Mouse (Mus musculus) CH12.LX (cell line): ENCODE measurements around the gene Map4k4. TPM values are rescaled to one million over a fixed set of nuclear protein-coding genes. Genes with fewer than 3 reads are reported as not detected.

ENCODE experiments used
- DNase-seq: peaks from one replicate; pipeline ENCODE4 v3.0.0-alpha.2; 2013; ENCODE audit errors: extremely low read depth
- H3K27ac ChIP-seq: 2 replicates; pipeline ENCODE4 v1.5.1; 2012; ENCODE audit warnings: low read depth, mild to moderate bottlenecking, control low read depth, moderate library complexity; ENCODE audit not compliant: insufficient read depth
- H3K27me3 ChIP-seq: replicated peaks from 2 replicates; pipeline ENCODE3; 2012; ENCODE audit warnings: inconsistent platforms
- H3K36me3 ChIP-seq, 2 experiments: replicated peaks in 1 of 2; 2 replicates each; pipeline versions ENCODE3 to v1.6.1; 2012; ENCODE audit warnings: inconsistent platforms in 1 of 2, low read length in 1 of 2, mild to moderate bottlenecking in 1 of 2, mixed read lengths in 1 of 2, moderate library complexity in 1 of 2; ENCODE audit not compliant: control insufficient read depth in 1 of 2, insufficient read depth in 1 of 2
- H3K4me1 ChIP-seq, 2 experiments: 2 replicates each; pipeline ENCODE4 v1.6.1; 2012; ENCODE audit warnings: inconsistent platforms in 1 of 2, moderate library complexity in 1 of 2; ENCODE audit not compliant: insufficient read depth in 2 of 2, control insufficient read depth in 1 of 2
- H3K4me2 ChIP-seq: 2 replicates; pipeline ENCODE4 v1.6.1; 2012; ENCODE audit warnings: low read depth, mild to moderate bottlenecking, control low read depth; ENCODE audit not compliant: poor library complexity, insufficient read depth, severe bottlenecking
- H3K4me3 ChIP-seq, 3 experiments: fragments of 150-350 bp in 1 of 3; sonication (generic) in 1 of 3; replicated peaks in 1 of 3; 2 replicates each; pipeline versions ENCODE3 to v1.5.1; 2011 to 2012; ENCODE audit warnings: low read depth in 2 of 3, low read length in 2 of 3, mild to moderate bottlenecking in 2 of 3, moderate library complexity in 2 of 3, control low read depth in 1 of 3, improper control_type of control experiment in 1 of 3, inconsistent platforms in 1 of 3, mixed read lengths in 1 of 3; ENCODE audit not compliant: poor library complexity in 1 of 3
- H3K79me2 ChIP-seq: replicated peaks from 2 replicates; pipeline ENCODE4 v1.6.1; 2012; ENCODE audit warnings: mild to moderate bottlenecking, moderate library complexity; ENCODE audit not compliant: control insufficient read depth, poor library complexity, insufficient read depth, severe bottlenecking; ENCODE audit errors: extremely low read depth
- H3K9ac ChIP-seq: 2 replicates; pipeline ENCODE4 v1.6.1; 2012; ENCODE audit warnings: low read depth, mild to moderate bottlenecking, control low read depth, moderate library complexity; ENCODE audit not compliant: insufficient read depth
- H3K9me3 ChIP-seq: replicated peaks from 2 replicates; pipeline ENCODE3; 2012; ENCODE audit warnings: low read length, inconsistent platforms, mixed read lengths
- CHD1 ChIP-seq: IDR thresholded peaks from 2 replicates; pipeline ENCODE4 v1.6.1; 2012; ENCODE audit warnings: low read depth, low read length, improper control_type of control experiment, inconsistent platforms
- E2F4 ChIP-seq: IDR thresholded peaks from 2 replicates; pipeline ENCODE4 v1.6.1; 2011; ENCODE audit warnings: low read depth, low read length, improper control_type of control experiment; ENCODE audit not compliant: insufficient replicate concordance
- ELF1 ChIP-seq: IDR thresholded peaks from 2 replicates; pipeline ENCODE4 v1.6.1; 2014; ENCODE audit warnings: low read depth, mild to moderate bottlenecking, inconsistent platforms, low read length, improper control_type of control experiment
- EP300 ChIP-seq: IDR thresholded peaks from 2 replicates; pipeline ENCODE4 v1.6.1; 2011; ENCODE audit warnings: low read length, improper control_type of control experiment
- HCFC1 ChIP-seq: IDR thresholded peaks from 2 replicates; pipeline ENCODE4 v1.6.1; 2012; ENCODE audit warnings: low read depth, mild to moderate bottlenecking, inconsistent platforms, low read length, improper control_type of control experiment
- KAT2A ChIP-seq: IDR thresholded peaks from 2 replicates; pipeline ENCODE4 v1.6.1; 2012; ENCODE audit warnings: low read length, improper control_type of control experiment, inconsistent platforms; ENCODE audit not compliant: insufficient replicate concordance
- MAFK ChIP-seq: IDR thresholded peaks from 2 replicates; pipeline ENCODE4 v1.6.1; 2011; ENCODE audit warnings: low read length, improper control_type of control experiment; ENCODE audit not compliant: insufficient replicate concordance
- MAX ChIP-seq: IDR thresholded peaks from 2 replicates; pipeline ENCODE4 v1.6.1; 2011; ENCODE audit warnings: low read length, improper control_type of control experiment
- MAZ ChIP-seq: IDR thresholded peaks from 2 replicates; pipeline ENCODE4 v1.6.1; 2012; ENCODE audit warnings: low read depth, mild to moderate bottlenecking, inconsistent platforms, low read length, improper control_type of control experiment, moderate library complexity
- MEF2A ChIP-seq: IDR thresholded peaks from 2 replicates; pipeline ENCODE4 v1.6.1; 2014; ENCODE audit warnings: low read depth, mild to moderate bottlenecking, inconsistent platforms, low read length, improper control_type of control experiment, borderline replicate concordance
- MXI1 ChIP-seq: IDR thresholded peaks from 2 replicates; pipeline ENCODE4 v1.6.1; 2011; ENCODE audit warnings: mild to moderate bottlenecking, low read depth, low read length, improper control_type of control experiment
- NRF1 ChIP-seq: IDR thresholded peaks from 2 replicates; pipeline ENCODE4 v1.6.1; 2014; ENCODE audit warnings: low read depth, mild to moderate bottlenecking, inconsistent platforms, low read length, improper control_type of control experiment, moderate library complexity
- POLR2A ChIP-seq: IDR thresholded peaks from 2 replicates; pipeline ENCODE4 v1.6.1; 2011; ENCODE audit warnings: low read depth, mild to moderate bottlenecking, improper control_type of control experiment, low read length
- TBP ChIP-seq: conservative IDR thresholded peaks from 2 replicates; pipeline ENCODE4 v1.6.1; 2011; ENCODE audit warnings: low read depth, low read length, improper control_type of control experiment
- USF2 ChIP-seq: conservative IDR thresholded peaks from 2 replicates; pipeline ENCODE4 v1.6.1; 2011; ENCODE audit warnings: low read depth, low read length, improper control_type of control experiment
- ZC3H11A ChIP-seq: IDR thresholded peaks from 2 replicates; pipeline ENCODE4 v1.6.1; 2012; ENCODE audit warnings: low read depth, mild to moderate bottlenecking, inconsistent platforms, low read length, improper control_type of control experiment
- ZKSCAN1 ChIP-seq: IDR thresholded peaks from 2 replicates; pipeline ENCODE4 v1.6.1; 2012; ENCODE audit warnings: low read depth, inconsistent platforms, low read length, improper control_type of control experiment, borderline replicate concordance
- dilution Hi-C: fragments of 300-500 bp; cut with MboI; formaldehyde crosslinking; loops from 2 replicates; pipeline ENCODE4 v1.14.3; 2020; ENCODE audit warnings: low sequenced_read_pairs; ENCODE audit not compliant: extremely low pct_unique_long_range_greater_than_20kb, extremely low pct_ligation_motif_present
- in situ Hi-C: fragments of 300-500 bp; cut with MboI; formaldehyde crosslinking; loops from 3 replicates; pipeline ENCODE4 v1.14.3; 2019; ENCODE audit warnings: low sequenced_read_pairs, low pct_ligation_motif_present, low pct_unique_long_range_greater_than_20kb, mixed read lengths
- polyA plus RNA-seq: library from polyadenylated mRNA; unstranded; fragments of >175 nt; gene quantifications from 2 replicates; pipeline ENCODE4 v1.2.1, GENCODE M21; 2012; ENCODE audit warnings: low read depth; ENCODE audit not compliant: insufficient read length
- total RNA-seq, 2 experiments: library from RNA; depleted of rRNA; stranded (reverse); fragments of 300-350 nt in 1 of 2; fragments of >200 nt in 1 of 2; gene quantifications; 2 replicates each; pipeline ENCODE4 v1.2.3; 2012 to 2014

Map4k4 gene
- total and polyA plus RNA-seq, 3 experiments: 21.8 to 46.3 (median 41.0) TPM

DNA sequence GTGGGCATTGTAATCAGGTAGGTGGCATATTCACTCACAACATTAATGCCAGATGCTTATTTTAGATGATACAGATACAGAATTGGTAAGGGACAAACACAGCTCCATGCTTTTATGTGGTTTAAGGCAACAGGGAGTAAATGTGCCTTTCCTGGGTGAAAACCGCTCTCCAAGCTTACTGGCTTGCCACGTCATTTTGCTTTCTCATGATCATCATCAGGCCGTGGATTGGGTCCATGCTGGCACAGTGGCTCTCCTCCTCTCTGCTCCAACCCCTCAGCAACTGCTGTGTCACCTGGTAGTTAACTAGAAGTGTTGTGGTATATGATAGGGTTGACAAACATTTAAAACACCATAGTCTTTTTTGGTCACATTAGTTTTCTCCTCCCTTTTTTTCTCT lies 21.3 kb downstream of the Map4k4 start:
- Histone ChIP-seq H3K4me2 (no peak overlapping the region), H3K9me3 (no peaks in the 10 kb centered on the region), H3K27ac (no peak overlapping the region), H3K9ac (no peak overlapping the region), H3K4me1 (peaks cover 26 to 87% of the 10 kb centered on the region in 2 experiments), H3K27me3 (no peaks in the 10 kb centered on the region), H3K36me3 (peaks cover 2 to 22% of the 10 kb centered on the region in 2 experiments), H3K79me2 (peaks cover 5% of the 10 kb centered on the region; the same call in 1 of the 2 replicates), H3K4me3 (no peak overlapping the region)
- in situ Hi-C loops (no loop called here), dilution Hi-C loops (no loop called here)
- TF ChIP-seq TBP: no peak
- no peak for TF ChIP-seq ZKSCAN1
- TF ChIP-seq ZC3H11A: no peak
- no peak for TF ChIP-seq HCFC1
- no peak for TF ChIP-seq USF2
- DNase-seq: no peak

DNA sequence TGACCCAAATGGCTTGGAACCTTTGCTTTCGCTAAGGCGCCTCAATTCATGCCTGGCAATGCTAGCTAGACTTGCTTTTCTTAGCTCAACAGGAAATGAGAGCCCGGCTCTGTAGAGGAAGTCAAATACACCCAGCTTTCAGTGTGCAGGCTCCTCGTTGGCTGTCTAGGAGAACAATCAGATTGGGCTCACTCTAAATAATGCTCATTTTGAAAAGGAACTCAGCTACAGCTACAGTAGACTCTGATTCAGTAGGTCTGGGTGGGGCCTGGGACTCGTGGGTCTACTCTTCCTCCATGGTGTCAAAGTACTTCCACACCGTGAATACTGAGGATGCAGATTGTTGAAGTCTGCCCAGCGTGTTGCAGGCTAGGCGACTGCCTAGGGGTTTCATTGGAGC lies 22.0 kb downstream of the Map4k4 start:
- TF ChIP-seq POLR2A: peak; percentile 33; the same call in 1 of the 2 replicates
- TF ChIP-seq KAT2A: no peak
- TF ChIP-seq MXI1: no peak
- peak; percentile 55; the same call in 1 of the 2 replicates for TF ChIP-seq ELF1
- peak; percentile 56; the same call in 1 of the 2 replicates for TF ChIP-seq TBP
- TF ChIP-seq NRF1: no peak
- TF ChIP-seq MAX: no peak
- no peak for TF ChIP-seq E2F4
- no peak for TF ChIP-seq CHD1
- TF ChIP-seq EP300: 0 out of 2 replicates have a peak, but pooled peaks have one; percentile 56
- TF ChIP-seq MAFK: no peak
- TF ChIP-seq MAZ: no peak
- TF ChIP-seq USF2: no peak
- peak; percentile 49; the same call in 1 of the 2 replicates for TF ChIP-seq MEF2A
- TF ChIP-seq, all 38 proteins: peak for 5
- H3K4me2 ChIP-seq: peak overlapping the region; percentile 84
- no peaks in the 10 kb centered on the region for H3K9me3 ChIP-seq
- peak overlapping the region; percentile 19 to 48 (median 23) for H3K4me3 ChIP-seq
- peak overlapping the region; percentile 85 for H3K27ac ChIP-seq
- H3K79me2 ChIP-seq: peaks cover 5% of the 10 kb centered on the region; the same call in 1 of the 2 replicates
- peaks cover 2 to 23% of the 10 kb centered on the region in 2 experiments for H3K36me3 ChIP-seq
- peak overlapping the region; percentile 72 for H3K9ac ChIP-seq
- peaks cover 26 to 81% of the 10 kb centered on the region in 2 experiments for H3K4me1 ChIP-seq
- DNase-seq: peak; percentile 75
- in situ Hi-C loops (no loop called here), dilution Hi-C loops (no loop called here)
- no peaks in the 10 kb centered on the region for H3K27me3 ChIP-seq
